Mouse (Mus musculus): ENCODE data around the gene Sstr2. TPM values are rescaled to one million over a fixed set of nuclear protein-coding genes. Genes with fewer than 3 reads are reported as not detected.

The Sstr2 gene
- 6.5 and 9.2 TPM in 2 replicates for polyA plus RNA-seq (2012; rRNA removed)

GRCm38 (mm10) chr11:113618672-113619419 lies at the start of gene Sstr2:
TSS of gene Sstr2 (plus strand) at chr11:113619342.

GRCm38 (mm10) chr11:113648690-113649352 lies 29.7 kb downstream of the Sstr2 start, which contains the start of gene Cog1:
TSS of gene Cog1 (plus strand) at chr11:113649169.

DNA sequence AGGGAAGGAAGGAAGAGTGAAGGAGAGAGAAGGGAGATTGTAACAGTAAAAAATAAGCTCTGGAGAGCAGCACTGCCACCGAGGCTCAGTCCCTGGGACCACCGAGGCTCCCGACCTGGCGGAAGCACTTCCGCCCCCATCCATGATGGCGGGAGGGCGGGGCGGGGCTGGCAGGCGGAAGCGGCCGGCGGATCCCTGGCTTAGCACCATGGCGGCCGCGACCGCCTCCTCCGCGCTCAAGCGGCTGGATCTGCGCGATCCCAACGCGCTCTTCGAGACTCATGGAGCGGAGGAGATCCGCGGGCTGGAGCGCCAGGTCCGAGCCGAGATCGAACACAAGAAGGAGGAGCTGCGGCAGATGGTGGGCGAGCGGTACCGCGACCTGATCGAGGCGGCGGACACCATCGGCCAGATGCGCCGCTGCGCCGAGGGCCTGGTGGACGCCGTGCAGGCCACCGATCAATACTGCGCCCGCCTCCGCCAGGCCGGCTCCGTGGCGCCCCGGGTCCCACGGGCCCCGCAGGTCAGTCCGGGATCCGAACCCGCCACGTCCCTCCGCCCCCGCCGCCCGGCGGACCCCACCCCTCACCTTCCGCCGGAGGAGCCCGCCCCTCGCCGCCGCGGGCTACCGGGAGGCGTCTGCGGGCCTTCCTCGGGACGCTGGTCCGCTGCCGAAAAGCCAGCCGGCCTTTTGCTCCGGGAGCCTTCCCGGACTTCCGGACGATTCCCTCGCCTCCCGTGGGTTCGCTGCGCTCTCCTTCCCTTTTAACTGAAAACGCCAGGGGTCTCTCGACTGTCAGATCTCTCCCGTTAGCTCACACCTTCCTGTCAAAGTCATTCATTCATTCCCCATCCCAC lies 30.4 kb downstream of the Sstr2 start, which contains the start of gene Slc39a11:
Gene Slc39a11 (minus strand): TSS at position 727 of the 858 bp plus-strand sequence.

Other genes with a start within 250 kb of the Sstr2 start
- 72.4 and 76.1 TPM in 2 replicates for gene Cog1, start 29.8 kb downstream of the Sstr2 start, polyA plus RNA-seq (2012; rRNA removed)
- gene Slc39a11, start 30.7 kb downstream of the Sstr2 start, polyA plus RNA-seq (2012; rRNA removed): 87.7 and 90.0 TPM in 2 replicates
- 39.8 and 43.6 TPM in 2 replicates for gene Fam104a, start 64.8 kb downstream of the Sstr2 start, polyA plus RNA-seq (2012; rRNA removed)
- gene D11Wsu47e, start 65.1 kb downstream of the Sstr2 start, polyA plus RNA-seq (2012; rRNA removed): 4.9 and 5.3 TPM in 2 replicates
- gene Cpsf4l, start 90.7 kb downstream of the Sstr2 start, polyA plus RNA-seq (2012; rRNA removed): not detected in 2 replicates
- gene Cdc42ep4, start 132.5 kb downstream of the Sstr2 start, polyA plus RNA-seq (2012; rRNA removed): 54.2 and 57.0 TPM in 2 replicates